In the genomic region with DNA sequence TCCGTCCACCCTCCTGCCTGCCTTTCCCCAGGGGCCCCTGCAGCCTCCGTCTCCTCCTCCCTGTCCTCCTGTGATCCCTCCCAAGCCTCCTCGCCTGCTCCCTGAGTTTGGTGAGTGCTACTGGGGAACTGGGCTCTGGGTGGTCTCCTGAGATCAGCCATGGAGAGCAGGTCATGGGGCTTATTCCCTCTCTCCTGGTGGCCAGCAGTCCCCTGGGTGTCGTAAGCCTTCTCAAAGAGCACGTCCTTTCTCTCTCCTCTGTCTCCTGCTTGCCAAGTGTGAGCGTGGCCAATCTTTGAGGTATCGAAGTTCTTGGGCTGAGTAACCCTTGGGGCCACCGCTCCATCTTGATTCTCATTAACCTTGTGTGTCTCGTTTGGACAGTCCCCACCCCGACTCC, we compare ENCODE assay signal across 11 mouse cellular contexts. TPM values are rescaled to one million over a fixed set of nuclear protein-coding genes. Genes with fewer than 3 reads are reported as not detected.
DNase-seq lines count a peak whose midpoint lies in the region; ATAC-seq lines count a peak whose summit lies in the region.
"Had no signal": no experiment of that assay in that cellular context is flagged by ENCODE, and none has a peak within 500 bp of the region (broad histone marks: within the 10 kb centered on the region; RNA-seq: fewer than 3 reads in every experiment).

No protein-coding gene starts in this region.

- H3K36me3 ChIP-seq in heart, embryonic 15.5 days, result peaks cover 13% of the 10 kb centered on the region; the same call in 1 of the 2 replicates
- peaks cover 22% of the 10 kb centered on the region for H3K36me3 ChIP-seq in heart, embryonic 12.5 days
- peaks cover 16% of the 10 kb centered on the region for H3K36me3 ChIP-seq in lung, embryonic 16.5 days (ENCODE audit: control insufficient read depth, insufficient read depth, low read length)
- peaks cover 5% of the 10 kb centered on the region for H3K36me3 ChIP-seq in embryonic facial prominence, embryonic 10.5 days (replicated peaks)
- H3K36me3 ChIP-seq in macrophage (ENCODE audit: inconsistent target), result peaks cover 33% of the 10 kb centered on the region

- peaks cover 87% of the 10 kb centered on the region for H3K79me2 ChIP-seq in macrophage (ENCODE audit: inconsistent target)

- no peak overlapping the region for H3K4me3 ChIP-seq in heart, embryonic 15.5 days
- H3K4me3 ChIP-seq in heart, embryonic 12.5 days, result no peak overlapping the region
- no peak overlapping the region for H3K4me3 ChIP-seq in lung, embryonic 16.5 days (ENCODE audit: low read length)
- H3K4me3 ChIP-seq in embryonic facial prominence, embryonic 10.5 days, result no peak overlapping the region
- peak overlapping the region; percentile 40 for H3K4me3 ChIP-seq in macrophage (ENCODE audit: inconsistent target)

- WGBS in heart, embryonic 15.5 days, result 63% methylated on average over 10 of the region's 10 CpGs
- 65% methylated on average over 10 of the region's 10 CpGs for WGBS in heart, embryonic 12.5 days
- WGBS in lung, embryonic 16.5 days, result 37% methylated on average over 10 of the region's 10 CpGs
- 69% methylated on average over 10 of the region's 10 CpGs for WGBS in embryonic facial prominence, embryonic 10.5 days
- WGBS in macrophage (ENCODE audit: missing documents), result 79% methylated on average over 10 of the region's 10 CpGs

- no peak for ATAC-seq in heart, embryonic 15.5 days (replicated peaks; ENCODE audit: insufficient number of reproducible peaks, insufficient read depth, low FRiP score, low read depth)
- no peak for ATAC-seq in heart, embryonic 12.5 days (ENCODE audit: insufficient number of reproducible peaks, low FRiP score)
- ATAC-seq in lung, embryonic 16.5 days (ENCODE audit: low read depth), result peak; percentile 2; the same call in 1 of the 2 replicates
- no peak for ATAC-seq in megakaryocyte progenitor cell, adult 5-6 weeks (replicated peaks; ENCODE audit: poor library complexity)
- ATAC-seq: hindbrain, embryonic 16.5 days had no signal

- H3K9ac ChIP-seq in heart, embryonic 15.5 days, result no peak overlapping the region
- no peak overlapping the region; the same call in 1 of the 2 replicates for H3K9ac ChIP-seq in heart, embryonic 12.5 days
- peak overlapping the region; percentile 41; the same call in 1 of the 2 replicates for H3K9ac ChIP-seq in lung, embryonic 16.5 days (ENCODE audit: low read length)

- peaks cover 32% of the 10 kb centered on the region for H3K4me1 ChIP-seq in heart, embryonic 15.5 days (replicated peaks)
- H3K4me1 ChIP-seq in heart, embryonic 12.5 days (replicated peaks), result peaks cover 37% of the 10 kb centered on the region
- H3K4me1 ChIP-seq in lung, embryonic 16.5 days (replicated peaks; ENCODE audit: control insufficient read depth, insufficient read depth, low read length), result peaks cover 23% of the 10 kb centered on the region
- peaks cover 29% of the 10 kb centered on the region for H3K4me1 ChIP-seq in embryonic facial prominence, embryonic 10.5 days

- peak overlapping the region; percentile 44; the same call in 1 of the 2 replicates for H3K27ac ChIP-seq in heart, embryonic 15.5 days
- H3K27ac ChIP-seq in heart, embryonic 12.5 days (ENCODE audit: poor library complexity, severe bottlenecking), result no peak overlapping the region
- H3K27ac ChIP-seq in lung, embryonic 16.5 days (ENCODE audit: low read length), result peak overlapping the region; percentile 90
- peak overlapping the region; percentile 60; the same call in 1 of the 2 replicates for H3K27ac ChIP-seq in embryonic facial prominence, embryonic 10.5 days (replicated peaks)
- peak overlapping the region; percentile 97 for H3K27ac ChIP-seq in macrophage

- no peaks in the 10 kb centered on the region for H3K9me3 ChIP-seq in heart, embryonic 15.5 days (replicated peaks)
- H3K9me3 ChIP-seq in heart, embryonic 12.5 days (replicated peaks), result no peaks in the 10 kb centered on the region
- H3K9me3 ChIP-seq in lung, embryonic 16.5 days (ENCODE audit: control insufficient read depth, low read length), result no peaks in the 10 kb centered on the region
- H3K9me3 ChIP-seq in embryonic facial prominence, embryonic 10.5 days, result no peaks in the 10 kb centered on the region

- no peaks in the 10 kb centered on the region for H3K27me3 ChIP-seq in heart, embryonic 15.5 days
- H3K27me3 ChIP-seq in heart, embryonic 12.5 days (replicated peaks), result no peaks in the 10 kb centered on the region
- H3K27me3 ChIP-seq in lung, embryonic 16.5 days (ENCODE audit: control insufficient read depth, insufficient read depth, low read depth, low read length), result no peaks in the 10 kb centered on the region
- H3K27me3 ChIP-seq in embryonic facial prominence, embryonic 10.5 days (replicated peaks; ENCODE audit: low read depth, poor library complexity, severe bottlenecking), result no peaks in the 10 kb centered on the region

- no peak overlapping the region for H3K4me2 ChIP-seq in heart, embryonic 15.5 days
- H3K4me2 ChIP-seq in heart, embryonic 12.5 days, result no peak overlapping the region
- H3K4me2 ChIP-seq in lung, embryonic 16.5 days (ENCODE audit: low read depth, low read length), result peak overlapping the region; percentile 49; the same call in 1 of the 2 replicates

- DNase-seq in lung, postnatal 25 days (ENCODE audit: low spot score), result no peak
- no peak for DNase-seq in embryonic facial prominence, embryonic 10.5 days (ENCODE audit: low spot score)
- DNase-seq in layer of hippocampus, adult 18-20 months (ENCODE audit: low spot score in 2 of 2), result no peak

RNA-seq across cellular contexts. Expression of gene Gm45837, which starts 25.8 kb away (rescaled TPM):
- not detected in 2 replicates for polyA plus RNA-seq in heart, embryonic 15.5 days (2015; fragmentation: Nextera tagmentation; extraction: Ambion mirVana)
- 0.74 and 2.9 TPM in 2 replicates for polyA plus RNA-seq in heart, embryonic 12.5 days (2016; fragmentation: Nextera tagmentation; extraction: Ambion mirVana)
- polyA plus RNA-seq in lung, embryonic 16.5 days (2015; fragmentation: Nextera tagmentation; extraction: Ambion mirVana), result 2.4 and 8.8 TPM in 2 replicates
- not detected in 2 replicates for polyA plus RNA-seq in embryonic facial prominence, embryonic 10.5 days (2016; fragmentation: Nextera tagmentation; extraction: Ambion mirVana)
- total RNA-seq in macrophage (2018; cell fraction: chromatin; rRNA removed), result 10 to 100 TPM in 8 of 26 experiments, 1 to 10 TPM in 17, not detected in 1; 1.9 to 22.7 (median 5.4) TPM
- 1 to 10 TPM in 18 of 26 experiments, under 1 TPM in 2, not detected in 6; 0.83 to 4.0 (median 2.2) TPM for total RNA-seq in macrophage (2018; cell fraction: cytosol; rRNA removed)
- 1 to 10 TPM in 22 of 26 experiments, under 1 TPM in 2, not detected in 2; 0.34 to 9.1 (median 3.7) TPM for total RNA-seq in macrophage (2018; cell fraction: nucleus; rRNA removed)
- polyA plus RNA-seq in macrophage (2018), result 2.8 TPM in 1 of 3 replicates, not detected in the others
- total RNA-seq in megakaryocyte progenitor cell, adult 5-6 weeks (2015), result not detected in 2 replicates
- total RNA-seq in megakaryocyte progenitor cell, adult 5-6 weeks (2017), result not detected in 2 replicates
- 1 to 10 TPM in 1 of 2 experiments, not detected in 1; 2.0 TPM for total RNA-seq in layer of hippocampus, adult 18-20 months (2021)
- total RNA-seq: layer of hippocampus, postnatal 25 days had no signal
- polyA plus RNA-seq: neural tube, embryonic 11.5 days had no signal

RNA-seq across cellular contexts. Expression of gene Pde2a, which starts 36.6 kb away (rescaled TPM):
- polyA plus RNA-seq in heart, embryonic 15.5 days (2015; fragmentation: Nextera tagmentation; extraction: Ambion mirVana), result 16.3 and 21.9 TPM in 2 replicates
- 3.2 and 6.2 TPM in 2 replicates for polyA plus RNA-seq in heart, embryonic 12.5 days (2016; fragmentation: Nextera tagmentation; extraction: Ambion mirVana)
- 14.8 and 22.5 TPM in 2 replicates for polyA plus RNA-seq in lung, embryonic 16.5 days (2015; fragmentation: Nextera tagmentation; extraction: Ambion mirVana)
- 21.7 and 22.5 TPM in 2 replicates for polyA plus RNA-seq in embryonic facial prominence, embryonic 10.5 days (2016; fragmentation: Nextera tagmentation; extraction: Ambion mirVana)
- total RNA-seq in macrophage (2018; cell fraction: chromatin; rRNA removed), result 10 to 100 TPM in 11 of 26 experiments, 1 to 10 TPM in 15; 1.3 to 24.2 (median 8.1) TPM
- total RNA-seq in macrophage (2018; cell fraction: cytosol; rRNA removed), result 1 to 10 TPM in 13 of 26 experiments, under 1 TPM in 12, not detected in 1; 0.11 to 5.7 (median 1.0) TPM
- 1 to 10 TPM in 22 of 26 experiments, under 1 TPM in 2, not detected in 2; 0.56 to 8.7 (median 3.0) TPM for total RNA-seq in macrophage (2018; cell fraction: nucleus; rRNA removed)
- polyA plus RNA-seq in macrophage (2018), result 2.0 to 6.1 TPM (median 3.1 TPM) in 3 replicates
- total RNA-seq in megakaryocyte progenitor cell, adult 5-6 weeks (2015), result 24.1 and 25.6 TPM in 2 replicates
- 30.8 and 30.9 TPM in 2 replicates for total RNA-seq in megakaryocyte progenitor cell, adult 5-6 weeks (2017)
- total RNA-seq in layer of hippocampus, adult 18-20 months (2021), result 100 to 1,000 TPM; 327 to 333 TPM

RNA-seq across cellular contexts. Expression of gene Arap1, which starts 37.1 kb away (rescaled TPM):
- polyA plus RNA-seq in heart, embryonic 15.5 days (2015; fragmentation: Nextera tagmentation; extraction: Ambion mirVana), result 23.5 and 38.4 TPM in 2 replicates
- polyA plus RNA-seq in heart, embryonic 12.5 days (2016; fragmentation: Nextera tagmentation; extraction: Ambion mirVana), result 19.9 and 22.5 TPM in 2 replicates
- polyA plus RNA-seq in lung, embryonic 16.5 days (2015; fragmentation: Nextera tagmentation; extraction: Ambion mirVana), result 115 and 118 TPM in 2 replicates
- 15.4 and 17.4 TPM in 2 replicates for polyA plus RNA-seq in embryonic facial prominence, embryonic 10.5 days (2016; fragmentation: Nextera tagmentation; extraction: Ambion mirVana)
- 1,000 to 10,000 TPM; 1,474 to 3,673 (median 2,470) TPM for total RNA-seq in macrophage (2018; cell fraction: chromatin; rRNA removed)
- 100 to 1,000 TPM; 324 to 594 (median 401) TPM for total RNA-seq in macrophage (2018; cell fraction: cytosol; rRNA removed)
- total RNA-seq in macrophage (2018; cell fraction: nucleus; rRNA removed), result 1,000 to 10,000 TPM in 21 of 26 experiments, 100 to 1,000 TPM in 5; 671 to 1,624 (median 1,183) TPM
- 195 to 293 TPM (median 225 TPM) in 3 replicates for polyA plus RNA-seq in macrophage (2018)
- 34.3 and 41.2 TPM in 2 replicates for total RNA-seq in megakaryocyte progenitor cell, adult 5-6 weeks (2015)
- total RNA-seq in megakaryocyte progenitor cell, adult 5-6 weeks (2017), result 63.1 and 89.4 TPM in 2 replicates
- total RNA-seq in layer of hippocampus, adult 18-20 months (2021), result 10 to 100 TPM; 15.4 to 18.0 TPM
